Mouse (Mus musculus) intestine, postnatal 0 days (tissue): ENCODE measurements around the gene Garem2. TPM values are rescaled to one million over a fixed set of nuclear protein-coding genes. Genes with fewer than 3 reads are reported as not detected.

ENCODE experiments used
- ATAC-seq: fragments of 200-750 bp; cut with Nextera tagmentation; 2 replicates; pipeline ENCODE4 v1.8.0; 2017; ENCODE audit warnings: mild to moderate bottlenecking, moderate TSS enrichment, moderate library complexity
- H3K27ac ChIP-seq: fragments of 300-500 bp; sonication (generic); 2 replicates; pipeline ENCODE4 v1.5.1; 2014; ENCODE audit warnings: mild to moderate bottlenecking, low read depth, low read length, moderate library complexity
- H3K27me3 ChIP-seq: fragments of 300-500 bp; sonication (generic); replicated peaks from 2 replicates; pipeline ENCODE4 v1.6.1; 2014; ENCODE audit warnings: low read length, mixed read lengths; ENCODE audit not compliant: control insufficient read depth, insufficient read depth
- H3K36me3 ChIP-seq: fragments of 300-500 bp; sonication (generic); 2 replicates; pipeline ENCODE4 v1.6.1; 2014; ENCODE audit warnings: mild to moderate bottlenecking, moderate library complexity; ENCODE audit not compliant: control insufficient read depth, insufficient read depth
- H3K4me1 ChIP-seq: fragments of 300-500 bp; sonication (generic); replicated peaks from 2 replicates; pipeline ENCODE4 v1.6.1; 2014; ENCODE audit warnings: antibody characterized with exemption, low read length, mixed read lengths; ENCODE audit not compliant: control insufficient read depth, insufficient read depth
- H3K4me2 ChIP-seq: fragments of 300-500 bp; sonication (generic); replicated peaks from 2 replicates; pipeline ENCODE4 v1.6.1; 2014; ENCODE audit warnings: low read depth, mild to moderate bottlenecking, moderate library complexity
- H3K4me3 ChIP-seq: fragments of 300-500 bp; sonication (generic); 2 replicates; pipeline ENCODE4 v1.5.1; 2014; ENCODE audit warnings: low read depth, low read length
- H3K9ac ChIP-seq: fragments of 300-500 bp; sonication (generic); 2 replicates; pipeline ENCODE4 v1.6.1; 2014; ENCODE audit warnings: mild to moderate bottlenecking, low read depth, low read length
- H3K9me3 ChIP-seq: fragments of 300-500 bp; sonication (generic); 2 replicates; pipeline ENCODE4 v1.6.1; 2016; ENCODE audit warnings: mixed run types; ENCODE audit not compliant: control insufficient read depth
- CTCF ChIP-seq: sonication (generic); IDR thresholded peaks from 2 replicates; pipeline ENCODE4 v1.5.1; 2016; ENCODE audit warnings: low read depth, mild to moderate bottlenecking, control low read depth, antibody characterized with exemption, moderate library complexity
- WGBS: fragments of 180-500 bp; shearing (Covaris S2); extraction: QIAGEN DNeasy Blood & Tissue Kit; methylation state at CpG from one replicate; pipeline ENCODE4 v1.1.7; 2014; 5-methylcytosine and 5-hydroxymethylcytosine counted together
- polyA plus RNA-seq: library from polyadenylated mRNA; unstranded; fragments of >200 nt; fragmentation: Nextera tagmentation; extraction: Ambion mirVana; gene quantifications from 2 replicates; pipeline ENCODE4 v1.2.1, GENCODE M21; 2015

Garem2 gene
- polyA plus RNA-seq, 1 experiment from 2014 or later = 0.20 TPM

- ATAC-seq = no peak
- Histone ChIP-seq H3K4me3 (peak overlapping the region; percentile 100), H3K4me1 (0 out of 2 replicates have a peak, but pooled peaks cover 9% of the 10 kb centered on the region), H3K4me2 (peak overlapping the region; percentile 64), H3K27ac (peak overlapping the region; percentile 93), H3K9me3 (no peaks in the 10 kb centered on the region), H3K9ac (peak overlapping the region; percentile 85), H3K36me3 (no peaks in the 10 kb centered on the region), H3K27me3 (no peaks in the 10 kb centered on the region)
- no peak for TF ChIP-seq CTCF
- WGBS = 14% methylated on average over 13 of the region's 13 CpGs
These were observed 51.1 kb downstream of the Garem2 start for GRCm38 (mm10) chr5:30155821-30156629.

GRCm38 (mm10) chr5:30159601-30160000 lies 54.6 kb downstream of the Garem2 start:
- Histone ChIP-seq H3K4me3 (no peak overlapping the region), H3K4me2 (0 out of 2 replicates have a peak overlapping the region, but pooled peaks have one; percentile 9), H3K4me1 (0 out of 2 replicates have a peak, but pooled peaks cover 9% of the 10 kb centered on the region), H3K9me3 (no peaks in the 10 kb centered on the region), H3K27me3 (no peaks in the 10 kb centered on the region), H3K27ac (no peak overlapping the region), H3K36me3 (no peaks in the 10 kb centered on the region), H3K9ac (no peak overlapping the region)
- TF ChIP-seq CTCF = no peak
- 71% methylated on average over 6 of the region's 6 CpGs for WGBS
- ATAC-seq = no peak

- H3K36me3 ChIP-seq = no peaks in the 10 kb centered on the region
- peak; percentile 70 for ATAC-seq
- no peak overlapping the region for H3K9ac ChIP-seq
- H3K9me3 ChIP-seq = no peaks in the 10 kb centered on the region
- no peak for TF ChIP-seq CTCF
- peak overlapping the region; percentile 44; the same call in 1 of the 2 replicates for H3K4me2 ChIP-seq
- peak overlapping the region; percentile 70 for H3K27ac ChIP-seq
- H3K4me1 ChIP-seq = 0 out of 2 replicates have a peak, but pooled peaks cover 9% of the 10 kb centered on the region
- H3K27me3 ChIP-seq = no peaks in the 10 kb centered on the region
- 38% methylated on average over 1 of the region's 1 CpGs for WGBS
- no peak overlapping the region for H3K4me3 ChIP-seq
These were observed 56.9 kb downstream of the Garem2 start for GRCm38 (mm10) chr5:30161836-30162235.

GRCm38 (mm10) chr5:30162339-30162738 lies 57.4 kb downstream of the Garem2 start:
- H3K9ac ChIP-seq = no peak overlapping the region
- H3K4me2 ChIP-seq = peak overlapping the region; percentile 44
- H3K27me3 ChIP-seq = no peaks in the 10 kb centered on the region
- peak overlapping the region; percentile 70 for H3K27ac ChIP-seq
- peak; percentile 69 for ATAC-seq
- no peaks in the 10 kb centered on the region for H3K9me3 ChIP-seq
- TF ChIP-seq CTCF = no peak
- no peaks in the 10 kb centered on the region for H3K36me3 ChIP-seq
- 46% methylated on average over 6 of the region's 6 CpGs for WGBS
- no peak overlapping the region for H3K4me3 ChIP-seq
- H3K4me1 ChIP-seq = 0 out of 2 replicates have a peak, but pooled peaks cover 9% of the 10 kb centered on the region

GRCm38 (mm10) chr5:30165234-30165946 lies 60.4 kb downstream of the Garem2 start:
- H3K4me2 ChIP-seq = no peak overlapping the region
- H3K36me3 ChIP-seq = peaks cover 12% of the 10 kb centered on the region
- H3K27me3 ChIP-seq = no peaks in the 10 kb centered on the region
- no peaks in the 10 kb centered on the region for H3K9me3 ChIP-seq
- no peaks in the 10 kb centered on the region for H3K4me1 ChIP-seq
- ATAC-seq = no peak
- H3K9ac ChIP-seq = no peak overlapping the region
- H3K27ac ChIP-seq = peak overlapping the region; percentile 35
- WGBS = 52% methylated on average over 5 of the region's 5 CpGs
- TF ChIP-seq CTCF = no peak
- H3K4me3 ChIP-seq = no peak overlapping the region

Other genes starting within 250 kb of the Garem2 start
- 0.17 and 0.34 TPM in 2 replicates for gene Il6, start 92.0 kb upstream of the Garem2 start, polyA plus RNA-seq
- gene Tyms, start 31.5 kb upstream of the Garem2 start, polyA plus RNA-seq = 78.7 and 80.9 TPM in 2 replicates
- not detected in 2 replicates for gene 3110082J24Rik, start 925 bp downstream of the Garem2 start, polyA plus RNA-seq
- gene Hadha, start 50.0 kb downstream of the Garem2 start, polyA plus RNA-seq = 301 and 307 TPM in 2 replicates
- 392 and 420 TPM in 2 replicates for gene Hadhb, start 50.1 kb downstream of the Garem2 start, polyA plus RNA-seq
- gene Adgrf3, start 100.6 kb downstream of the Garem2 start, polyA plus RNA-seq = 0.07 TPM in 1 of 2 replicates, not detected in the other
- gene Selenoi, start 127.4 kb downstream of the Garem2 start, polyA plus RNA-seq = 66.2 and 78.5 TPM in 2 replicates
- 0.72 and 1.1 TPM in 2 replicates for gene Drc1, start 176.2 kb downstream of the Garem2 start, polyA plus RNA-seq